Mouse (Mus musculus) urinary bladder, postnatal 14 days (tissue): ENCODE results near the gene Ppa1.

Experiments used
- DNase-seq: peaks from one replicate; pipeline ENCODE4 v3.0.0; 2021; ENCODE audit warnings: low spot score

Gene Ppa1

DNA sequence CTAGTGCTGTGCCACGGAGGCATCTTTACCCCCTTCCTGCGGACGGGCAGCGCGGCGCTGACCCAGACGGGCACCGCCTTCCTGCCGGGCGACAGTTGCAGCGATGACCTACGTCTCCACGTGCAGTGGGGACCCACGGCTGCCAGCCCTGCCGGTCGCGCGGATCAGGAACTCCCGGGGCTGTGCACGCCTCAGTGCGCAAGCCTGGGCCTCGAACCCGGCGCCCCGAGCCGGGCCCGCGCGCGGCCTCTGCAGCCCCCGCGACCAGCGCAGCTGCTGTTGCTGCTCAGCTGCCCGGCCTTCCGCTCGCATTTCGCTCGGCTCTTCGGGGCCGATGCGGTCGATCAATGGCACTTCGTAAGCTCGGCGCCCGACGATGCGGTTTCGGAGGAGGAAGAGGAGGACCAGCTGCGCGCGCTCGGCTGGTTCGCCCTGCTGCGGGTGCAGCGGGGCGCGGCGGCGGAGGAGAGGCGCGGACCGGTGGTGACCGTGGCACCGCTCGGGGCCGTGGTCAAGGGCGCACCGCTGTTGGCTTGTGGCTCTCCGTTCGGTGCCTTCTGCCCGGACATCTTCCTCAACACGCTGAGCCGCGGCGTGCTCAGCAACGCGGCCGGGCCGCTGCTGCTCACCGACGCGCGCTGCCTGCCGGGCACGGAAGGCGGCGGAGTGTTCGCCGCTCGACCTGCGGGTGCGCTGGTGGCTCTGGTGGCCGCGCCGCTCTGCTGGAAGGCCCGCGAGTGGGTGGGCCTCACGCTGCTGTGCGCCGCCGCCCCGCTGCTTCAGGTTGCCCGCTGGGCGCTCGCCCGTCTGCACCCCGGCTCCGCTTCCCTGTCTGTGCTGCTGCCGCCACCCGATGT lies 47.6 kb downstream of the Ppa1 start:
- DNase-seq: peak; percentile 11

DNA sequence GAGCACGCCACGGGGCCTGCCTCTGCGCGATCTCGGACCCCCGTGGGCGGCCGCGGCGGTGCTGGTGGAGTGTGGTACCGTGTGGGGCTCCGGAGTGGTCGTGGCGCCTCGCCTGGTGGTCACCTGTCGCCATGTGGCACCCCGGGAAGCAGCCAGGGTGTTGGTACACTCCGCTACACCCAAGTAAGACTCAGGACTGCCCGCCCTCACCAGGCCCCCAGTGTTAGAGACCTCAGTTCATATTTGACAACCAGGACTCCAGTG lies 48.1 kb downstream of the Ppa1 start:
- no peak for DNase-seq

DNA sequence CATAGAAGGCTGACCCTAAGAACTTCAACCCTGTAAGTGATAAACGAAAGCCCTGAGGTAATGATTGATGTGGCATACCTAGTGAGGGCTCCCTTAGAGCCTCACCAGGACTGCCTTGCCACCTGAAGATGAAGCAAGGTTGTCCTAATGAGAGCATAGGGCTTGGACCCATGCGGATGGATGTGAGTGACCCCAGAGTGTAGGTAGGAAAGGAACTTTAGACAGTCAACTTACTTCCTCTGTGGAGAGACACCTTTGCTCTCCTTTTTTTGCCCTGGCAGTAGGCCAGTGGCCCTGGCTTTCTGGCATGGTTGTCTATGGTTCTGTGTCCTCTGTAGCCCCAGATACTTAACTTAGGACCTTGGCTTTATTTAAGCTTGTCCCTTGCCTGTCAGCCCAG lies 48.7 kb downstream of the Ppa1 start:
- no peak for DNase-seq

DNA sequence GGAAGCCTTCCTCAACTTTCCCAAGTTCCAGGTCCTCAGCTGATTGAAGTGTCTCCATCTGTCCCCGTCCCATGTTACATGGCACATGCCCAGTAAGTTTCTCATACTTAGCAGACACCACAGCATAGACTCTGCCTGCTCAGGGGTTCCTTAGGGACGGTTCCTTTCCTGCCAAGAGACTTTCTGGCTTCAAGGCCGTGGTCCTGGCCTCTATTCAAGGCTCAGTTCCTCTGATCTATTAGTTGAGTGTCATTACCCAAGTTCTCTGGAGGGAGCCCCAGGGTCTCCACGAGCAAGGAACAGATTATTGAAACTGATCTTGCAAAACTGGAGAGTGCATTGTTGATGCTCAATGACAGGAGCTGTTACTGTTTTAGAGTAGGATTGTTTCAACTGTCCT lies 56.3 kb downstream of the Ppa1 start:
- no peak for DNase-seq

DNA sequence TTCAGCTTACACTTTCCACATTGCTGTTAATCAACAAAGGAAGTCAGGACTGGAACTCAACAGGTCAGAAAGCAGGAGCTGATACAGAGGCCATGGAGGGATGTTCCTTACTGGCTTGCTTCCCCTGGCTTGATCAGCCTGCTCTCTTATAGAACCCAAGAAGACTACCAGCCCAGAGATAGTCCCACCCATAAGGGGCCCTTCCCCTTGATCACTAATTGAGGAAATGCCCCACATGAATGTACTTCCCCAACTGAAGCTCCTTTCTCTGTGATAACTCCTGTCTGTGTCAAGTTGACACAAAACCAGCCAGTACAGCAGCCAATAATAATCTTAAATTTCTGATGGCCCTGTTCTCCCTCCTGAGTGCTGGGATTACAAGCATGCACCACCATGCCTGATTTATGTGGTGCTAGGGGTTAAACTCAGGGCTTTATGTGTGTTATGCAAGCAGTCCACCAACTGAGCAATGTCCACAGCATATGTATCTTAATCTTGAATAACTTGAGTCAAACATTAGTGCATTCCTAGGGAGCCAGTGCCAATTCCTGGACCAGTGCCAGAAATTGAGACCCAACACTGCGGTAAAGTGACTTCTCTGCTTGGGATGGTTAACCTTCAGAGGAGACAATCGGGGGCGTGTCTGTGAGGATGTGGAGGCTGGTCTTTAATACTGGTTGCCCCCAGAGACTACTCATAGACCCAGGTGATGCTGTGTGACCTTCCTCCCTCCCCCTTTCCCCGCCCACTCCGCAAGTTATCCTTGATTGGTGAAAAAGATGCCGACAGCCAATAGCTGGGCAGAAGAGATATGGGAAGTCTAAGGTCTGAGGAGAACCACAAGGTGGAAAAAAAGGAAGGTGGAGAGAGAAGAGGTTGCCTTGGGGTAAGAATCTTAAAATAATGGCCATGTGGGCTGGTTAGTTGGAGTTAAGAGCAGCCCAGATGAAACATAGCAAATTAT lies 58.3 kb downstream of the Ppa1 start:
- no peak for DNase-seq

DNA sequence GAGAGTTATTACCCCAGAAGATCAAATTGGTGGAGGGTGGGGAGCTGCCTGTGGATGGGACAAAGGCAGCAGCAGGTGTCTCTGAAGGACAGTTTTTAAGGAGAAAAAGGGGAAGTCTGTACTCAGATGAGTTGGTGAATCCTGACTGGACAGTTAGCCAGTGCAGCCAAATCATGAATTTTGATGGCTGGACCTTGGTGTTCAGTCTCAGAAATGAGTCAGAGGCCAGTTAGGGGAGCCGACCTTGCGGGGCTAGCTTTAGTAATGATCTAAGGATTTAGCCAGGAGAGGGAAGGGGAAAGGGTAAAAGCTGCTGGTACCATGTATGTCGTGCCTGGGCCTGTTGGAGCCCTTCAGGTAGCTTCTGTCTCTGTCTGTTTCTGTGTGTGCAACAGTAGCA lies 65.2 kb downstream of the Ppa1 start:
- no peak for DNase-seq

DNA sequence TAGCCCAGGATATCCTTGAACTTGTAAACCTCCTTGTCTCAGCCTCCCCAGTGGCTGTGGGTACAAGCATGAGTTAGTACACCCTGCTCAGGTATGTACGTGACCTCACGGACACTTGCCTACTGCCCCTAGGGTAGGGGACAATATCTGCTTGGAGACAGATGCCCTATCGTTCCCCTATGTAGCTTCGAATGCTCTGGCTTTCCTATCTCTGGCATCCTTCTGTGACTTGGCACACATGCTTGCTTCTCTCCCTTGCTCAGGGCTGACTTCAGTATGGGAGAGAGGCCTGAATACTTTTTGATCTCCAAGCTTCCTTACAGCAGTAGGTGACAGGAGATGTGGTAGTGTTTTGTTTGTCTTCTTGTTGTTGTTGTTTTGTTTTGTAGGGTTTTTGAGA lies 65.8 kb downstream of the Ppa1 start:
- DNase-seq: no peak

DNA sequence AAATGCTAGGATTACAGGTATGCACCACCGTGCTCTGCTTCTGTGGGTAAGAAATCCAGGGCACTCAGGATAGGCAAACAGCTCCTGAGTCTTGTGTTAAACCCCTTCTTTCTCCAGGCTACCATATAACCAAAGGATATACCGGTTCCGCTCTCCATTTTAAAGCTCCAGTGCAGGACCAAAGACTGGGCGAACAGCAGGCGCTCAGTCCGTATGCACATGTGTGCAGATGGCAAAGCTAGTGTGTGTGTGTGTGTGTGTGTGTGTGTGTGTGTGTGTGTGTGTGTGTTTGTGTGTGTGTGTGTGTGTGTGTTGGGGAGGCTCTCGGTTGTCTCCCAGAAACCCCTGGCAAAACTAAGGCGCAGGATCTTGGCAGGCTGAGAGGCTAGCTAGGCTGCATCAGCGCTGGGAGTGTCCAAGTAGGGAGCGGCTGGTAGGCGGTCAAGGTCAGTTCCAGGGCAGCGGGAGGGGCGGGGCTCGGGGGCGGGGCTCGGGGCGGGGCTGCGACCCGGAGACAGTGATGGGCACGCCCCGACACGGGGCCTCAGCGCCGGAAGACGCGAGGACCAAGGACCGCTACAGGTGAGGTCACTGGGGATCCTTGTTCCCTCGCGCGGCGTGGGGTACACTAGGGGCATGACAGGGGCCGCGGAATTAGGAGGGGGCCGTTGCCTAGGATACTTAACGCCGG lies 66.6 kb downstream of the Ppa1 start, which contains the start of gene Aifm2:
Aifm2 (plus strand) TSS at position 493 of the 691 bp plus-strand sequence.
- peak; percentile 76 for DNase-seq

DNA sequence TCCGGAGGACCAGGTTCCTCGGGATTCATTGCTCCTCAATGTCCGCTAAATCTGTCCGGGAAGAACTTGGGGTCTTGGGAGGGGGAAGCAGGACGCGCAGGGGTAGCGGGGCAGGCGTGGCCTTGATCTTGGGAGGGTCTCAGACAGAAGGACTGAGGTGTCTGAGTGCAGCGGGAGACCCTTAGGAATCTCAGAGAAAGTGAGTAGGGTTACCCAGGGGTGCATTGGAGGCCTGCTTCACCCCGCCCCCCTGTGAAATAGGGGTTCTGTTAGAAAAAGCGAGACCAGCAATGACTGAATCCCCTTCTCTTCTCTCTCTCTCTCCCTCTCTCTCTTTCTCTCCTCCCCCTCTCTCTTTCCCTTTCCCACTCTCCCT lies 67.1 kb downstream of the Ppa1 start:
- DNase-seq: no peak

DNA sequence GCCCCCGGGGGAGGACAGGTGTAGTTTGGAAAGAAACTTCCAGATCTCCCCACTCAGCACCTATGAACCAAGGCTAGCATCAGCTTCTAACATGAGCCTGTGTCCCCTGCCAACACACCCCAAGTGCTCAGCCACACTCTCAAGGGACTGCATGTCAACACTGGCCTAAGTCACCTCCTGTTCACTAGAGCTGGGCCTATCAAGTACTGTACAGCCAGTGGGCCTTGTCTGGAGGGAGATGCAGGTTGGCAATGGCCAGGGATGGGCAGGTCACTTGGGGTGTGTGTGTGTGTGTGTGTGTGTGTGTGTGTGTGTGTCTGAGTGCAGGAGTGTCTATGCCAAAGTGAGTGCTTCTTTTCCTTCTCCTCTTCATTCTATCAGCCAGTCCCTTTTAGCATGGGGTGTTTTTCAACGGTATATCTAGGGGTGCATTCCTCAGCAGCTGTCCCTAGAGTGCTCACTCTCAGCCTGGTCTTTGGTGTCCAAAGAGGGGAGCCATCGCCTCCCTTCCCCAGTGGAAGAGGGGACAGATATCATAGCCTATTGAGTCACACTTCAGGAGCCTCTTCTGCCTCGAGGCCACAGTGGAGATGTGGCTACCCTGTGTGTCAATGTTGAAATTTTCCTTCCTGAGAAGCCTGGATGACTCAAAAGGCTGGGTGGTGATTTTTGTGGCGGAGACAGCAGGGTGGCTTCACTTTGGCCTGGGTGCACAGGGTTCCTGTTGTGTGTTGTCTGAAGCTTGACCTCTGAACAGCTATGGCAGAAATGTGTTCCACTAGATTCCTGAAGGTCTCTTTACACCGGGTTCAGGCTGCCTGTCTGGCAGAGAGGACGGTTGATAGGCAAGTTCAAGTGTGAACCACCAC lies 67.9 kb downstream of the Ppa1 start:
- no peak for DNase-seq

DNA sequence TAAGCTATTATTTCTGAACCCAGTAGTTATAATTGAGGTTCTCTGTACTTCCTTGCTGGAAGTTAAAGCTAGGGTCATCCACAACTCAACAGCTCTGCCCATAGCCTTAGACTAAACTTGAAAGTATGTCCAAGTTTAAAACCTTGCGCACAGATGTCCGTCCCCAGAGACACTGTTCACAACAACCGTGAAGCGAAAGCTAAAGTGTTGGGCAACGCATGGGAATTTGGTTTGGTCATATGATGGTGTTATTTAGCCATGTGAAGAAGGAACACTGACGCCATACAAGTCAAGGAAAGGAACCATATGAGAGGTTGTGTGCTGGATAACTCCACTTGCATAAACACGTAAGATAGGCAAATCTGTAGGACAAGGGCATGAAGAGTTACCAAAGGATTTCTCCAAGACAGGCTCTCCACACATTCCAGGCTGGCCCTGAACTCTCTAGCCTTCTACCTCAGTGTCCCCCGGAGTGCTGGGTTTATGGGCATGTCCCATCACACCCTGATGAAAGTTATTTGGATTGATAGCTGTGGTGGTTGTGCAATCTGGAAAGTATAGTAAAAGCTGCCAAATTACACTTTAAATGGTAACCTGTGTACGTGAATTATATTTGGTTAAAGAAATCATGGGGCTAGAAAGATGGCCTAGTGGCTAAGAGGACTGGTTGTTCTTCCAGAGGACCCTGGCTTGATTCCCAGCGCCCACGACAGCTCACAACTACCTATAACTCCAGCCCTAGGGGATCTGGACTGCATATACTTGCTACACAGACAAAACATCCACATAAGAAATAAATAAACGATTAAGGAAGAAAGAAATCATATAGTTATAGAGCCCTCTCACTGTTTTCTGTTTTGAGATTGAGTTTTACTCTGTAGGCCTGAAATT lies 69.3 kb downstream of the Ppa1 start:
- DNase-seq: no peak

DNA sequence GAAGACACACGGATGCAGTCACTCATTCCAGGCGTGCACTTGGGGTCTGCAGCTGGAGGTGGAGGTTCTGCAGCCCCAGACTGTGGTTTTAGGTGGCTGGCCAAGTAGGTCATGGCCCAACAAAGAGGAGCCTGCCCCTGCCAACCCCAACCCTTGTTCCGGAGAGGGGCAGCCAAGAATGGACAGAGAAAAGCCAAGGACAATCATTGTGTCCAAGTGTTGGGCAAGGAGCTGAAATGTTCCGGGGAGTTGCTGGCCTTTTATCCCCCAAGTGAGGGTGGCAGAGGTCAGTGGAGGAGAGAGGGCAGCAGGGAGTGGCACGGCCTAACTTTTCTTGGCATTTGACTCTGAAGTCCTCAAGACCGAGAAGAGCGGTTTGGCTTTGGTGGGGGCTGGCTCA lies 72.0 kb downstream of the Ppa1 start:
- DNase-seq: no peak

DNA sequence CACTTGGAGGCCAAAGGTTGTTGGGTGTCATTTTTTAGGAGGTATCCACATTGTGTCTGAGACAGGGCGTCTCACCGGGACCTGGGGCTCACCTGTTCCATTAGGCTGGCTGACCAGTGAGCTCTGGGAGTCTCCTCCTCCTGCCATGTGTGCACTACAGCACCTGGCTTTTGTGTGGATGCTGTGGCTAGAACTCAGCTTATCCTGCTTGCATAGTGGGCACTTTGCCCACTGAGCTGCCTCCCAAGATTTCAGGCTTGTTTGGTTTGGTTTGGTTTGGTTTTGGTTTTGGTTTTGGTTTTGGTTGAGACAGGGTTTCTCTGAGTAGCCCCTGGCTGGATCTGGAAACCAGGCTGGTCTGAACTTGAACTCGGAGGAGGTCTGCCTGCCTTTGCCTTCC lies 73.9 kb downstream of the Ppa1 start:
- no peak for DNase-seq

DNA sequence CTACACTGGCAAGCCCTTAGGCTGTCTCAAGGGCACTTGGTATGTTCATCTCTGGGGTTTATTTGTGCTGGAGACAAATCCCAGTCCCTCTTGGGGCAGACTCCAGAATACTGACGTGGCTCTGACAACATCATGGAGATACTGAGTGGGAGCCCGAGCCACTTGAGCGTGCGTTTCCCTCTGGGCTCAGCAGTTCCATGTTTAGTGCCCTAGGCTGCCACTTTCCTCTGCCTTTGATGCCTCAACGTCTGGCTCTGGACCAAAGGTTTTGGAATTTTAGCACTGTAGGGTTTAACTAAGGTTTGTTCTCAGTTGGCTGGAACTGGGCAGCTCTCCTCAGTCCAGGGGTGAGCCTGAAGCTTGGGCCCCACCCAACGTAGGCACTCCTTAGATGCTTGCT lies 74.9 kb downstream of the Ppa1 start:
- DNase-seq: no peak
